Mouse (Mus musculus): ENCODE results near the gene Rnf180. TPM values are rescaled to one million over a fixed set of nuclear protein-coding genes. Genes with fewer than 3 reads are reported as not detected.
A peak's percentile ranks its signal among the peaks of the same experiment; 100 is the strongest.
"Not testable (repeated sequence)": the region's sequence is repeated elsewhere in the genome, so short reads cannot be mapped to it uniquely, and the experiment has no call there.

Gene Rnf180
- 3.9 and 4.0 TPM in 2 replicates for polyA plus RNA-seq (2015; fragmentation: Nextera tagmentation; extraction: Ambion mirVana)

DNA sequence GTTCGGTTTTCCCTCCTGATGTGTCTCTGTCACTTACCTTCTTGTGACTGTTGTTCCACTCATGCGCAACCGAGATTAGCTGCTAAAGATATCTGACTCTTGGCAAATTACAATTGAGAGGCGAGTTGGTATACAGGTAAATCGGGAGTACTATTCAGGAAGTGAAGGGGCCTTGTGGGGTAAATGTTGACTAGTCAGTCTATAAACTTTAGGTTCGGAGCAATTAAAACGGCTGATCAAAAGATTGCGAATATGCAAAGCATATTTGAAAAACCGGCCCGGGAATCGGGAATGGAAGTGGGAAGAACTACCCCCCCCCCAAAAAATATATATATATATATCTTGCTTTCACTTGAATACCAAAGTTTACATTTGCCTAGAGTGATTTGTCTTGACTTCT lies at the start of gene Rnf180:
Gene Rnf180 (minus strand): TSS at position 101 of the 400 bp plus-strand sequence.
- H3K36me3 ChIP-seq, result no peaks in the 10 kb centered on the region
- H3K4me3 ChIP-seq, result peak within 1 kb of the TSS; percentile 82
- WGBS, result 42% methylated on average over 11 of the region's 11 CpGs
- no peaks in the 10 kb centered on the region for H3K27me3 ChIP-seq
- H3K9me3 ChIP-seq, result no peaks in the 10 kb centered on the region
- H3K27ac ChIP-seq, result no peak within 1 kb of the TSS
- H3K4me2 ChIP-seq, result peak within 1 kb of the TSS; percentile 96
- peaks cover 11% of the 10 kb centered on the region; the same call in 1 of the 2 replicates for H3K4me1 ChIP-seq
- H3K9ac ChIP-seq, result peak within 1 kb of the TSS; percentile 68
- ATAC-seq (ENCODE audit: borderline replicate concordance, extremely low read depth, low FRiP score, low TSS enrichment), result no peak

DNA sequence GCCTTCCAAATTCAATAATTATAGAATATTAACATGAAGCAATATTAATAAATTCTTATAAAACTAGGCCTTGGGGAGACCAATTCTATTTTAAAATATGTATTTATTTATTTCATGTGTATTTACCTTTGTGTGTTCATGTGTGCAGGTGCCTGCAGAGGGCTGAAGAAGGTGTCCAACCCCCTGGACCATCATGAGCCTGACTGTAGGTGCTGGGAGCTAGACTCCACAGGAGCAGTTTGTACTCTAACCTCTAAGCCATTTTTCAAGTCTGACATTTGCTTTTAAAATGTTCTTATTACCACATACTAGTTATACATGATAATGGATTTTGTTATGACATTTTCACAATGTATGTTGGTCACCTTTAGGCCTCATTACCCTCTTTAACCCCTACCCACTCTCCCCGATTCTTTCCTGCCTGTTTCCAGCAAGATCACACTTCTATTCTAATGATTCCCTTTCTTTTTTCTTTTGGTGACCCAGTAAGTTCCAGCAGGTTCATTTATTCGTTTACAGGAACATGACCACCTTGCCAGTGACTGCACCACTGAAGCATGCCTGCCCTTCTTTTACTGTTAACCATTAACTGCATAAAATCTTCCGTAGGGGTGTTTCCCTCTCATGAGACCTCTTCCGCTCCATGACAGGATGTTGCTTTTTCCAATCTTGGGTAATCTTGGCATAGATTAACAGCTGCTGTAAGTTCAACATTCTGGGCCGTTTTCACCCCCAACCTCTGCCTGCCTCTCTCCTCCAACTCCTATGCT lies 36.8 kb upstream of the Rnf180 start:
- no peak overlapping the region for H3K27ac ChIP-seq
- ATAC-seq (ENCODE audit: borderline replicate concordance, extremely low read depth, low FRiP score, low TSS enrichment), result no peak
- no peak overlapping the region for H3K4me2 ChIP-seq

DNA sequence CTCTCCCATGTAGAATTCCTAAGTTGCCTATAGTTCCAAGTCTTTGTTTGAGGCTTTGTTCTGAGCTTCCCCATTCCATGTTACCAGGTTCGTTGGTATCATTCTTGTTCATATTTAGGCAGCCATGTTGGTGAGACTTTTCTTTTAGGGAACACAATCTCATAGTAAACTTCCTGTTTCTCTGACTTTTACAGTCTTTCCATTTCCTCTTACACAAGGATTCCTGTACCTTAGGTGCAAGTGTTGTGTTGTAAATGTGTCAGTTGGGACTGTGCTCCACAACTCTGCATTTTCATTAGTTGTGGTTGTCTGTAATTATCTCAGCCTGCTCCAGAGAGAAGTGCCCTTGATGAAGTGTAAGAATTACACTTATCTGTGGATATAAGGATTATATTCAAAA lies 32.3 kb upstream of the Rnf180 start:
- ATAC-seq (ENCODE audit: borderline replicate concordance, extremely low read depth, low FRiP score, low TSS enrichment), result no peak
- H3K4me3 ChIP-seq, result no peak overlapping the region
- no peak overlapping the region for H3K4me2 ChIP-seq
- H3K27ac ChIP-seq, result no peak overlapping the region
- no peaks in the 10 kb centered on the region for H3K36me3 ChIP-seq
- H3K9me3 ChIP-seq, result no peaks in the 10 kb centered on the region
- H3K27me3 ChIP-seq, result no peaks in the 10 kb centered on the region
- WGBS, result 71% methylated on average over 1 of the region's 1 CpGs
- no peak overlapping the region for H3K9ac ChIP-seq
- no peaks in the 10 kb centered on the region for H3K4me1 ChIP-seq

More for the DNA sequence above, 36.8 kb upstream of the Rnf180 start:
- WGBS, result 36% methylated on average over 5 of the region's 5 CpGs
- Histone ChIP-seq H3K9ac (no peak overlapping the region), H3K9me3 (no peaks in the 10 kb centered on the region), H3K4me1 (no peaks in the 10 kb centered on the region), H3K4me3 (no peak overlapping the region), H3K36me3 (no peaks in the 10 kb centered on the region), H3K27me3 (no peaks in the 10 kb centered on the region)

DNA sequence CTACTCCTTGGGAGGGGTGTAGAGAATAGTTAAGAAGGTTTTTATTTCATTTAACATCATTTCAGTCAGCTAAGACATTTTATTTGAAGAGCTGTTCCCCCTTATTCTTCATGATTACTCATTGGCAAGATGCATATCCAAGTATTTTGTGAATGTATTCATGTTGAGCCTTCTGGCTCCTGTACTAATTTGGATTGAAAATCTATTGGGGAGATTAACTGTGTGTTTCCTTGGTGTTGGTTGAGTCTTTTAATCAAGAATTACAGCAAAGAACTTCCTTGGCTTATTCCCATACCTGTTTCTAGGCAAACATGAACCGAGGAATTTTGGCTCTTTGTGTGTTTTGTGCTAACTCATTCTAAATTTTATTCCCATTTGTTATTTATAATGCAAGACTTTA lies 22.3 kb upstream of the Rnf180 start:
- Histone ChIP-seq H3K27me3 (no peaks in the 10 kb centered on the region), H3K9me3 (no peaks in the 10 kb centered on the region), H3K9ac (no peak overlapping the region), H3K36me3 (no peaks in the 10 kb centered on the region), H3K4me2 (no peak overlapping the region), H3K4me1 (no peaks in the 10 kb centered on the region), H3K4me3 (no peak overlapping the region), H3K27ac (no peak overlapping the region)
- 77% methylated on average over 1 of the region's 1 CpGs for WGBS
- ATAC-seq (ENCODE audit: borderline replicate concordance, extremely low read depth, low FRiP score, low TSS enrichment), result no peak

DNA sequence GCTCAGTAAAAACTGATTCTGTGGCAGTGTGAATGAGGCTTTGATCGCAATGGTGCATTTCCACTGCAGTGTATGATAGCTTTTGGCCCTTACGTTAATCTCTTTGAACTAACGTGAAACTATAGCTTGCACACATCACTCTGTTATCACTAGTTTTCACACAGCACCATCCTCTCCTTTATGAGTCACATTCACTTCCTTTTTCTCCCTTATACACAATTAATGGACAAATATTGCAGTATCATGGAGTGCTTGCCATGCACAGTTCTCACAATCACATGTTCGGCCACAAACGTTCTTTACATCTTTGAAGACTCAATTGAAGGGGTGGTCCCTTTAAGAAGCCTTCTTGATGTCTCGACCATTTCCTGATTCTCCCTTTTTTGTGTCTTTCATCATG lies 21.4 kb upstream of the Rnf180 start:
- no peak overlapping the region for H3K4me2 ChIP-seq
- H3K36me3 ChIP-seq, result no peaks in the 10 kb centered on the region
- WGBS, result 61% methylated on average over 6 of the region's 6 CpGs
- H3K27ac ChIP-seq, result no peak overlapping the region
- no peak overlapping the region for H3K9ac ChIP-seq
- no peak for ATAC-seq (ENCODE audit: borderline replicate concordance, extremely low read depth, low FRiP score, low TSS enrichment)
- no peaks in the 10 kb centered on the region for H3K9me3 ChIP-seq
- H3K27me3 ChIP-seq, result no peaks in the 10 kb centered on the region
- H3K4me3 ChIP-seq, result no peak overlapping the region
- no peaks in the 10 kb centered on the region for H3K4me1 ChIP-seq

DNA sequence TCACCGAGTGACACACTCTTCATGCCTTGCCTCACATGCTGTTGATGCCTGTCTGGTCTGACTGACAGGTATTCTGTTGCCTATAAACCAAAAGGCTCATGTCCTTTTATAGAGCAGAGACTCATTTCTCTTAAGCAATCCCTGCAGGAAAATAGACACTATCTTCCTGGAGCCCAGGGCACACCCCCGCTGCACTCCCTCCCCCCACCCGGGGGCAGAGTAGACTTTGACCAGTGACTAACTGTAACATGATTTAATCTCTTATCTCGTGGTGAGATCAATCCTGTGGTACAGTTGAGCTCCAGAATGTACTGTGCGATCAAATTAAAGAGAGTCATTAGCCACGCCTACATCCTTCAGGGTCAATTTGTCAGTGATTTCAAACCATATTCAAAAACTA lies 18.1 kb upstream of the Rnf180 start:
- no peaks in the 10 kb centered on the region for H3K36me3 ChIP-seq
- no peaks in the 10 kb centered on the region for H3K9me3 ChIP-seq
- no peak for ATAC-seq (ENCODE audit: borderline replicate concordance, extremely low read depth, low FRiP score, low TSS enrichment)
- no peak overlapping the region for H3K4me2 ChIP-seq
- H3K9ac ChIP-seq, result no peak overlapping the region
- 79% methylated on average over 6 of the region's 6 CpGs for WGBS
- H3K27ac ChIP-seq, result no peak overlapping the region
- no peaks in the 10 kb centered on the region for H3K27me3 ChIP-seq
- H3K4me3 ChIP-seq, result no peak overlapping the region
- no peaks in the 10 kb centered on the region for H3K4me1 ChIP-seq

DNA sequence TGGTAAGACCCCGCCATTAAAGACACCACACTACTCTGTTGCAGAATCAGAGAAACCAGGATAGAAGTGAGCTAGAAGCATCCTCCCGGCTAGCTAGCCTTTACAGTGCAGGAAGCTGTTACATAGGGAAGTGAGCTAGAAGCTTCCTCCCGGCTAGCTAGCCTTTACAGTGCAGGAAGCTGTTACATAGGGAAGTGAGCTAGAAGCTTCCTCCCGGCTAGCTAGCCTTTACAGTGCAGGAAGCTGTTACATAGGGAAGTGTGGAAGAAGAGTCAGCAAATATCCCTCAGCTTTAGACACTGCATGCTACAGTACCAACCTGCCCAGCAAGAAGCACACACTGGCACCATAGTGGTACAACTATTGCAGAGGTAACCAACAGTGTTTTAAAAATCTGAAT lies 15.9 kb upstream of the Rnf180 start:
- not testable (repeated sequence) for H3K27me3 ChIP-seq; ATAC-seq (ENCODE audit: borderline replicate concordance, extremely low read depth, low FRiP score, low TSS enrichment); H3K4me3 ChIP-seq; H3K27ac ChIP-seq; H3K9ac ChIP-seq; H3K9me3 ChIP-seq; H3K36me3 ChIP-seq; H3K4me1 ChIP-seq; H3K4me2 ChIP-seq
- WGBS, result 59% methylated on average over 4 of the region's 4 CpGs

DNA sequence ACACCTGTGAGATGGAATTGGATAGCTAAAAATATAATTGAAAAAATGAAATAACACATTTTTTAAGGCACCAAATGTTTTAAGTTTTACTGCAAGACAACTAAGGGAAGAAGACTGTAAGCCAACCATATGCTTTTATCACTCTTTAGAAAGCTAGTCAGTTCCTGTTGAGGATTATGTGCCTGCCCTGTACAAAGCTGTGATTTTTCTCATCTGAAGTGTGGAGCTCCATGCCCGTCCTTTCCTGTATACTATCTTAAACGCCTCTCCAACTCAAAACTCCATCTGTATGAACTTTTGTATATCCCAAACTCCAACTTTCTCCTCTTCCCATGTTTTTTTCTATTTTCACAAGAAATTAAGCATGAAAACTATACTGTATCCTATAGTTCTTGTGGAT lies 10.9 kb upstream of the Rnf180 start:
- Histone ChIP-seq H3K4me1 (no peaks in the 10 kb centered on the region), H3K4me3 (no peak overlapping the region), H3K9ac (no peak overlapping the region), H3K4me2 (no peak overlapping the region), H3K27ac (no peak overlapping the region), H3K36me3 (no peaks in the 10 kb centered on the region), H3K27me3 (no peaks in the 10 kb centered on the region), H3K9me3 (no peaks in the 10 kb centered on the region)
- 78% methylated on average over 2 of the region's 2 CpGs for WGBS
- no peak for ATAC-seq (ENCODE audit: borderline replicate concordance, extremely low read depth, low FRiP score, low TSS enrichment)

DNA sequence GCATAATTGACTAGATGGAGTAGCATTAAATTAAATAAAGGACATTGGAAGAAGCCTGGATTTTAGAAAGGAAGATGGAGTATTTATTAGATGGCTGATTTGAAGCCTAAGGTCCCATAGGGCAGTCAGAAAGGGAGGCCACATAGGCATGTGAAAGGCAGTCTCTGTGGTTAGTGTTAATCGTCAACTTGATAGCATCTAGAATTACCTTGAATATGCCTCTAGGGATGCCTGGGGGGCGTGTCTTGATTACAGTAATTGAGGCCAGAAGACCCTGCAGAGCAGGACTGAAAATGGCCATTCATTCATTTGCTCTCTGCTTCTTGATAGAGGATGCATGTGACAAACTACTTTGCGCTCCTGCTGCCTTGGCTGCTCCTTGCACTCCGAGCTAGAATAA lies 9.4 kb upstream of the Rnf180 start:
- 67% methylated on average over 4 of the region's 4 CpGs for WGBS
- Histone ChIP-seq H3K4me2 (no peak overlapping the region), H3K27me3 (no peaks in the 10 kb centered on the region), H3K27ac (no peak overlapping the region), H3K36me3 (no peaks in the 10 kb centered on the region), H3K4me3 (no peak overlapping the region), H3K4me1 (no peaks in the 10 kb centered on the region), H3K9ac (no peak overlapping the region), H3K9me3 (no peaks in the 10 kb centered on the region)
- no peak for ATAC-seq (ENCODE audit: borderline replicate concordance, extremely low read depth, low FRiP score, low TSS enrichment)

DNA sequence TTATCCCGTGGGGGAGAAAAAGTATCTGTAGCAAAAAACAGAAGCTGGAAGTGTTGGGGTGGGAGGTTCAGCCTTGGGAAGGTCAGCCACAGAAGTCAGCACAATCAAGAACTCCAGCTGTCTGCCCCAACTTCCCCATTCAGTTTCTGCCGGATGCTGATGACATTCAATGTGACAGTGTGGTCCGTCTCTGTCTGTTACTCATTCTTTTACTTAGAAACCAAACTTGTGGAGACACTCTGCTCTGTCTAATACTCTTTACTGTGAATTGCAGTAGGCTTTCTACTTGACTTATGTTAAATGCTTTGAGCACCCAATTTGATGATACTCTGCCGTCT lies 5.4 kb upstream of the Rnf180 start:
- Histone ChIP-seq H3K9me3 (no peaks in the 10 kb centered on the region), H3K4me3 (no peak overlapping the region), H3K27me3 (no peaks in the 10 kb centered on the region), H3K9ac (no peak overlapping the region), H3K36me3 (no peaks in the 10 kb centered on the region), H3K4me1 (no peaks in the 10 kb centered on the region), H3K27ac (no peak overlapping the region), H3K4me2 (no peak overlapping the region)
- no peak for ATAC-seq (ENCODE audit: borderline replicate concordance, extremely low read depth, low FRiP score, low TSS enrichment)
- WGBS, result 60% methylated on average over 4 of the region's 4 CpGs

DNA sequence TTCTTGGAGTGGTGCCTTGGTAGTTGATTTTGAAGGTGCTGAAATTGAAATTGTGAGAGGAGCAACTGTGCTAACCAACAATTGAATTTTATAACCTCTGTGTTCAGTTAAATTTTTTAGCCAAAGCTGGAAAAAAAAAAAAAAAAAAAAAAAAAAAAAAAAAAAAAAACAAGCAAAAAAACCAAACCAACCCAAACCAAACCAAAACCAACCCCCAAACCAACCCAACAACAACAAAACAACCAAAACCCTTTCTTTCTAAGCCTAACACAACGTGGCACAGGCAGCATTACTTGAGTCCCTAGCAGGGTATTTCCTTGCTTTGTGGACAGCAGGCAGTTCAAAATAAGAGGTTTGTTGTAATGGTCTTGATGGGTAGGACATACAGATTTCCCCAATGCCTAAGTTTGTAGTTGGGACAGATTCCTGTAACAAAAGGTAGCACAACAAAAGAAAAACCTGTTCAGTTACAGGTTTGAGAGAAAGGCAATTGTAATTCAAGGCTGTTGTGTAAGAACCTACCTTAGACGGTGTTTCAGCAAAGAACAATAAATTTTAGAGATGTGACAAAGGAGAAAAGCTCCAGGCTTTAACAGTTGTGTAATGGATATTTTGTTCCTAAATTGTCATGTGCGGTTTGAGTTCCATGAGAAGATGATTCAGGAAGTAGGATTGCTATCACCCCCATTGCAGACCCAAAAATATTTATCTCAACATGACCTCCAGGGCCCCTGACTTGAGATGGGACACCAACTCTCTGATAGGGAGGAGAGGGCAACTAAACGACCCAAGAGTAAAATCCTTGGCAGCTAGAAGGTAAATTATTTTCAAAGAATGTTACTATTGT lies 4.8 kb upstream of the Rnf180 start:
- no peak overlapping the region for H3K27ac ChIP-seq
- no peaks in the 10 kb centered on the region for H3K36me3 ChIP-seq
- H3K9me3 ChIP-seq, result no peaks in the 10 kb centered on the region
- no peak overlapping the region for H3K9ac ChIP-seq
- no peaks in the 10 kb centered on the region for H3K4me1 ChIP-seq
- 52% methylated on average over 4 of the region's 4 CpGs for WGBS
- H3K4me2 ChIP-seq, result no peak overlapping the region
- no peaks in the 10 kb centered on the region for H3K27me3 ChIP-seq
- H3K4me3 ChIP-seq, result no peak overlapping the region
- ATAC-seq (ENCODE audit: borderline replicate concordance, extremely low read depth, low FRiP score, low TSS enrichment), result no peak

Data from lung, embryonic 15.5 days (tissue).